Mouse (Mus musculus): ENCODE measurements around the gene Sh3bp1. TPM values are rescaled to one million over a fixed set of nuclear protein-coding genes. Genes with fewer than 3 reads are reported as not detected.

The Sh3bp1 gene
- polyA plus RNA-seq, 3 experiments from 2014 or later: 49.5 to 72.6 (median 52.6) TPM

GRCm38 (mm10) chr15:78947657-78948056, 48.1 kb downstream of the Sh3bp1 start, which contains the start of gene Triobp:
Gene Triobp (plus strand): TSS chr15:78947724.
- no peak for ATAC-seq

DNA sequence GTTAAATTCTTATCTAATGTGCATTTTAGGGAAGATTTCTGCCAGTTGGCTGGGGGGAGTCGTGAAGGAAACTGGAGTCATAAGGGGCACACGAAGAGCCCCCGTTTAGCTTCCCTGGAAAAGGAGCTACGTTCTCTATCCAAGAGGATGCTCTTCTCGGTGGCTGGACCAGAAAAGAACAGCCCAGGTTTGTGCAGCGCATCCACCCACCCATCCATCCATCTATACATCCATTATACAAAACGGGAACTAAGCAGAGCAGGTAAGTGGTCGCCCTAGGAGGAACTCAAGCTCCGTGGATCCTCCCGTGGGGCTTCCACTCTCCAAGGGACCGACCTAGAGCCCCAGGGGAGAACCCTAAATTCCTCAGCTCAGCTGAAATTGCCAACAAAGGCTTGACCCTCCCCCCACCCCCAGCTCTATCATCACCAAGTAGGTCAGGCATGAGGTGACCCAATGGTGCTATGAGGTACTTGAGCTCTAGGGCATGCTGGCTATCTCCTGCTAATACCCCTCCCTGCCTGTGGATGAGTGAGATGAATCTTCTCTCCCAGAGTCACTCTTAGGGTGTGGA, 48.7 kb downstream of the Sh3bp1 start:
- no peak for ATAC-seq

GRCm38 (mm10) chr15:78948883-78949282, 49.3 kb downstream of the Sh3bp1 start:
- ATAC-seq: no peak

DNA sequence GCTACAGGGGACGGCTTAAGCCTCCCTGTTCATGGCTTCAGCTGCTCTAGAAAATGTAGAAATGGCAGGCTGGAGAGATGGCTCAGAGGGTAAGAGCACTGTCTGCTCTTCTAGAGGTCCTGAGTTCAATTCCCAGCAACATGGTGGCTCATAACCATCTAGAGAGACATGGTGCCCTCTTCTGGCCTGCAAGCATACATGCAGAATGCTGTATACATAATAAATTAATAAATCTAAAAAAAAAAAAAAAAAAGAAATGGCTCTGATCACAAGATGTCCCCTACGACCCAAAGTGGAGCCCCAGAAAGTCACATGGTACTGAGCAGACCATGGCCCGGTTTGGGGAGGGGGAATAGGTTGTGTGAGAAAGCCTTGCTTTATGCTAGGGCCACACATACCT, 56.1 kb downstream of the Sh3bp1 start:
- ATAC-seq: no peak

- no peak for ATAC-seq
Observed at GRCm38 (mm10) chr15:78956351-78956750, 56.8 kb downstream of the Sh3bp1 start.

- no peak for ATAC-seq
Observed at GRCm38 (mm10) chr15:78957021-78957420, 57.5 kb downstream of the Sh3bp1 start.

DNA sequence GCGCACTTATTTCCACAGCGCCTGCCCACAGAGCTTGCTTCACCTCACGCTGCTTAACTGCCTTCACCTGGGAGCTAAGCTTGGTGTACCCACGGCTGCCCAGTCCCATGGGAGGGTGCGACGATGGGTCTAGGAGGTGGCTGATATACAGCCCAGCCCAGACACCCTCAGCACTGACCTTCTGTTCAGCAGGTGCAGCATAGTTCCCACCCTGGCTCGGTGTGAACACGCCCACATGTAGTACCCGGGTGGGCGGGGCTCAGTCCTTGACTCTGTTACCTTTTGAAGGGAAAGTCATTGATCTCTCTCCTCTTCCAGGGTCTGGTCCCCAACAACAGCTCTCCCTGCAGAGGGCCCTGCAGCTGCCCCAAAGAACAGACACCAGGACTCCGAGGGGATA, 60.0 kb downstream of the Sh3bp1 start:
- ATAC-seq: no peak

- no peak for ATAC-seq
Observed at GRCm38 (mm10) chr15:78960088-78960487, 60.5 kb downstream of the Sh3bp1 start.

Other genes with a start within 250 kb of the Sh3bp1 start
- under 1 TPM in 1 of 3 experiments, not detected in 2; 0.05 TPM for gene Elfn2, start 181.0 kb upstream of the Sh3bp1 start, polyA plus RNA-seq (2017; shearing (Covaris generic))
- gene Mfng, start 126.3 kb upstream of the Sh3bp1 start, polyA plus RNA-seq (2017; shearing (Covaris generic)): 10 to 100 TPM; 45.8 to 70.7 (median 62.8) TPM
- gene Card10, start 96.7 kb upstream of the Sh3bp1 start, polyA plus RNA-seq (2017; shearing (Covaris generic)): under 1 TPM; 0.15 to 0.26 (median 0.19) TPM
- not detected for gene Cdc42ep1, start 57.1 kb upstream of the Sh3bp1 start, polyA plus RNA-seq (2017; shearing (Covaris generic))
- not detected for gene Lgals2, start 44.2 kb upstream of the Sh3bp1 start, polyA plus RNA-seq (2017; shearing (Covaris generic))
- 10 to 100 TPM; 11.9 to 22.5 (median 16.1) TPM for gene Gga1, start 22.6 kb upstream of the Sh3bp1 start, polyA plus RNA-seq (2017; shearing (Covaris generic))
- not detected for gene Gm49510, start 101 bp upstream of the Sh3bp1 start, polyA plus RNA-seq (2017; shearing (Covaris generic))
- 1 to 10 TPM in 2 of 3 experiments, under 1 TPM in 1; 0.94 to 3.8 (median 3.3) TPM for gene Pdxp, start 14.2 kb downstream of the Sh3bp1 start, polyA plus RNA-seq (2017; shearing (Covaris generic))
- 1,000 to 10,000 TPM in 1 of 3 experiments, 100 to 1,000 TPM in 2; 309 to 2,729 (median 443) TPM for gene Lgals1, start 27.0 kb downstream of the Sh3bp1 start, polyA plus RNA-seq (2017; shearing (Covaris generic))
- gene Nol12, start 35.2 kb downstream of the Sh3bp1 start, polyA plus RNA-seq (2017; shearing (Covaris generic)): 10 to 100 TPM; 38.8 to 53.8 (median 51.1) TPM
- 10 to 100 TPM; 14.8 to 27.1 (median 20.3) TPM for gene Triobp, start 48.0 kb downstream of the Sh3bp1 start, polyA plus RNA-seq (2017; shearing (Covaris generic))
- gene H1f0, start 128.7 kb downstream of the Sh3bp1 start, polyA plus RNA-seq (2017; shearing (Covaris generic)): 10 to 100 TPM; 31.0 to 52.3 (median 36.9) TPM
- not detected for gene Galr3, start 142.1 kb downstream of the Sh3bp1 start, polyA plus RNA-seq (2017; shearing (Covaris generic))
- gene Ankrd54, start 163.1 kb downstream of the Sh3bp1 start, polyA plus RNA-seq (2017; shearing (Covaris generic)): 10 to 100 TPM in 1 of 3 experiments, 1 to 10 TPM in 2; 5.5 to 10.8 (median 9.2) TPM
- gene Eif3l, start 175.4 kb downstream of the Sh3bp1 start, polyA plus RNA-seq (2017; shearing (Covaris generic)): 100 to 1,000 TPM; 224 to 286 (median 240) TPM
- gene Micall1, start 209.1 kb downstream of the Sh3bp1 start, polyA plus RNA-seq (2017; shearing (Covaris generic)): 10 to 100 TPM in 2 of 3 experiments, 1 to 10 TPM in 1; 7.0 to 20.8 (median 13.3) TPM
- 100 to 1,000 TPM; 109 to 122 (median 116) TPM for gene Polr2f, start 241.2 kb downstream of the Sh3bp1 start, polyA plus RNA-seq (2017; shearing (Covaris generic))
- gene 1700088E04Rik, start 241.5 kb downstream of the Sh3bp1 start, polyA plus RNA-seq (2017; shearing (Covaris generic)): 1 to 10 TPM; 5.4 to 7.1 (median 5.9) TPM

Data from inflammation-experienced regulatory T-cells, adult 6 months (primary cell).